Mouse (Mus musculus) intestine, embryonic 15.5 days (tissue): ENCODE results near the gene Sbf2. TPM values are rescaled to one million over a fixed set of nuclear protein-coding genes. Genes with fewer than 3 reads are reported as not detected.
"Not testable (repeated sequence)": the region's sequence is repeated elsewhere in the genome, so short reads cannot be mapped to it uniquely, and the experiment has no call there.

ENCODE experiments used
- ATAC-seq: fragments of 200-750 bp; cut with Nextera tagmentation; 2 replicates; pipeline ENCODE4 v1.8.0; 2017; ENCODE audit warnings: moderate TSS enrichment, moderate library complexity
- H3K27ac ChIP-seq: fragments of 300-500 bp; sonication (generic); 2 replicates; pipeline ENCODE4 v1.5.1; 2015; ENCODE audit warnings: mild to moderate bottlenecking, inconsistent platforms
- H3K27me3 ChIP-seq: fragments of 300-500 bp; sonication (generic); replicated peaks from 2 replicates; pipeline ENCODE4 v1.6.1; 2015; ENCODE audit warnings: inconsistent platforms
- H3K36me3 ChIP-seq: fragments of 300-500 bp; sonication (generic); 2 replicates; pipeline ENCODE4 v1.6.1; 2015; ENCODE audit warnings: inconsistent platforms
- H3K4me1 ChIP-seq: fragments of 300-500 bp; sonication (generic); replicated peaks from 2 replicates; pipeline ENCODE4 v1.6.1; 2015; ENCODE audit warnings: inconsistent platforms
- H3K4me2 ChIP-seq: fragments of 300-500 bp; sonication (generic); replicated peaks from 2 replicates; pipeline ENCODE4 v1.6.1; 2015; ENCODE audit warnings: mild to moderate bottlenecking, inconsistent platforms
- H3K4me3 ChIP-seq: fragments of 300-500 bp; sonication (generic); replicated peaks from 2 replicates; pipeline ENCODE4 v1.5.1; 2015; ENCODE audit warnings: inconsistent platforms
- H3K9ac ChIP-seq: fragments of 300-500 bp; sonication (generic); 2 replicates; pipeline ENCODE4 v1.6.1; 2015; ENCODE audit warnings: inconsistent platforms
- H3K9me3 ChIP-seq: fragments of 300-500 bp; sonication (generic); 2 replicates; pipeline ENCODE4 v1.6.1; 2016; ENCODE audit warnings: inconsistent platforms
- WGBS: fragments of 180-500 bp; shearing (Covaris S2); methylation state at CpG from one replicate; pipeline ENCODE4 v1.1.7; 2015; 5-methylcytosine and 5-hydroxymethylcytosine counted together
- polyA plus RNA-seq: library from polyadenylated mRNA; unstranded; fragments of >200 nt; fragmentation: Nextera tagmentation; extraction: Ambion mirVana; gene quantifications from 2 replicates; pipeline ENCODE4 v1.2.1, GENCODE M21; 2015

The Sbf2 gene
- polyA plus RNA-seq, 1 experiment from 2014 or later: 33.7 TPM

DNA sequence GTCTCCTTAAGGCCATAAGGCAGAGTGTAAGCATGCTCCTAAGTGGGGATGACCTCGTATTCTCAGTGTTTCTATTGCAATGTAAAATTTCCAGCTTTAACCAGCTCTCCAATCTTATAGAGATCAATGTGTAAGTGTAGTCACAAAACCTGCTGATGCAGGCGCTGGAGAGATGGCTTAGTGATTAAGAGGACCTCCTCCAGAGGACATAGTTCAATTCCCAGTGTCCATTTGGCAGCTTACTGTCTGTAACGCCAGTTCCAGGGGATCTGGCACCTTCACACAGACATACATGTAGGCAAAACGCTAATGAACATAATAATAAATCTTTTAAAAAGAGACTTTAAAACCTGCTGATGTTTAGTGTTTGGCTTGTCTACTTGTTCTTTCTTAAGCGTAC lies 200.4 kb downstream of the Sbf2 start:
- H3K27ac ChIP-seq: no peak overlapping the region
- WGBS: 87% methylated on average over 5 of the region's 5 CpGs
- H3K9ac ChIP-seq: no peak overlapping the region

GRCm38 (mm10) chr7:110402092-110402491 lies 212.6 kb downstream of the Sbf2 start:
- no peak overlapping the region for H3K27ac ChIP-seq
- 61% methylated on average over 1 of the region's 1 CpGs for whole genome bisulfite sequencing
- no peak overlapping the region for H3K4me2 ChIP-seq
- no peaks in the 10 kb centered on the region for H3K4me1 ChIP-seq
- H3K9ac ChIP-seq: no peak overlapping the region
- no peaks in the 10 kb centered on the region for H3K27me3 ChIP-seq
- H3K36me3 ChIP-seq: 0 out of 2 replicates have a peak, but pooled peaks cover 2% of the 10 kb centered on the region
- no peak for ATAC-seq
- no peaks in the 10 kb centered on the region for H3K9me3 ChIP-seq
- H3K4me3 ChIP-seq: no peak overlapping the region

More for the DNA sequence above, 200.4 kb downstream of the Sbf2 start:
- Histone ChIP-seq H3K4me1 (no peaks in the 10 kb centered on the region), H3K36me3 (no peaks in the 10 kb centered on the region), H3K27me3 (no peaks in the 10 kb centered on the region), H3K9me3 (no peaks in the 10 kb centered on the region), H3K4me3 (no peak overlapping the region), H3K4me2 (no peak overlapping the region)
- ATAC-seq: no peak

- no peaks in the 10 kb centered on the region for H3K36me3 ChIP-seq
- no peak overlapping the region for H3K9ac ChIP-seq
- ATAC-seq: no peak
- WGBS: 53% methylated on average over 6 of the region's 6 CpGs
- H3K27me3 ChIP-seq: no peaks in the 10 kb centered on the region
- no peak overlapping the region for H3K4me2 ChIP-seq
- no peaks in the 10 kb centered on the region for H3K4me1 ChIP-seq
- no peaks in the 10 kb centered on the region for H3K9me3 ChIP-seq
- no peak overlapping the region for H3K4me3 ChIP-seq
- H3K27ac ChIP-seq: no peak overlapping the region
These were observed 222.1 kb downstream of the Sbf2 start for GRCm38 (mm10) chr7:110392576-110392975.

GRCm38 (mm10) chr7:110391632-110392031 lies 223.1 kb downstream of the Sbf2 start:
- 92% methylated on average over 2 of the region's 2 CpGs for WGBS
- Histone ChIP-seq H3K36me3 (no peaks in the 10 kb centered on the region), H3K27me3 (no peaks in the 10 kb centered on the region), H3K4me2 (no peak overlapping the region), H3K27ac (no peak overlapping the region), H3K9me3 (no peaks in the 10 kb centered on the region), H3K9ac (no peak overlapping the region), H3K4me3 (no peak overlapping the region), H3K4me1 (no peaks in the 10 kb centered on the region)
- no peak for ATAC-seq

DNA sequence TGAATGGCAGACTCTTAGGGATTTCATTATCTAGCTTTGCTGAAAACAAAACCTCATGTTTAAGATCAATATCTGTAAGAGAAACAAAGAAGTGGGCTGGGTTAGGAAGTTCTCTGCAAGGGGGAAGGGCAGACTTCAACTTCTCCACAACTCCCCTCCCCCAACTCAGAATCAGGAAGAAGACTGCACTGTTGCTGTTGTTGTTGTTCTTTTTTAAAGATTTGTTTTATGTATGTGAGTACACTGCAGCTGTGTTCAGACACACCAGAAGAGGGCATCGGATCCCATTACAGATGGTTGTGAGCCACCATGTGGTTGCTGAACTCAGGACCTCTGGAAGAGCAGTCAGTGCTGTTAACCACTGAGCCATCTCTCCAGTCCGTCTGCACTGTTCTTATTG lies 225.8 kb downstream of the Sbf2 start:
- H3K36me3 ChIP-seq, H3K4me1 ChIP-seq, H3K4me3 ChIP-seq, ATAC-seq, H3K4me2 ChIP-seq, H3K9me3 ChIP-seq, H3K27me3 ChIP-seq, H3K9ac ChIP-seq, H3K27ac ChIP-seq: not testable (repeated sequence)
- 70% methylated on average over 2 of the region's 2 CpGs for WGBS

GRCm38 (mm10) chr7:110387565-110387964 lies 227.2 kb downstream of the Sbf2 start:
- ATAC-seq: no peak
- Histone ChIP-seq H3K4me3 (no peak overlapping the region), H3K4me1 (no peaks in the 10 kb centered on the region), H3K36me3 (no peaks in the 10 kb centered on the region), H3K27me3 (no peaks in the 10 kb centered on the region), H3K9ac (no peak overlapping the region), H3K9me3 (no peaks in the 10 kb centered on the region), H3K4me2 (no peak overlapping the region), H3K27ac (no peak overlapping the region)
- 64% methylated on average over 2 of the region's 2 CpGs for WGBS

DNA sequence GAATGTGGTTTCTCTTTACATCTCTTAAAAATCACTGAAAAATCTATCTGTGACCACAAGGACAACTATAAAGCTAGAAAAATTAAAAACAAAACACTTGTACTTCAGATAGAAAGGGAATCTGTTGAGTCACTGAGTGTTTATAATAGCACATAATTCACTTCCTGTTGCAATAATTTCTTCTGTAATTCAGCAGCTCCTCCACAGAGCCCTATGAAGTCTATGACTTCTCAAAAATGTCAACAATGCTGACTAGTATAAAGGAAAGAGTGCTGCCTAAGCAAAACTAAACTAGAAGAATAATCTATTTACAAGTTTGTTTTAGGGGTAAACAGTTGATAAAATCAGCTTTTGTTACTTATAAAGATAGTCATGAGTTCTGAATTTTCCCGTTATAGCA lies 229.2 kb downstream of the Sbf2 start:
- Histone ChIP-seq H3K27me3 (no peaks in the 10 kb centered on the region), H3K4me2 (no peak overlapping the region), H3K9ac (no peak overlapping the region), H3K27ac (no peak overlapping the region), H3K4me1 (no peaks in the 10 kb centered on the region), H3K36me3 (no peaks in the 10 kb centered on the region), H3K4me3 (no peak overlapping the region), H3K9me3 (no peaks in the 10 kb centered on the region)
- no peak for ATAC-seq
- WGBS: 85% methylated on average over 1 of the region's 1 CpGs

DNA sequence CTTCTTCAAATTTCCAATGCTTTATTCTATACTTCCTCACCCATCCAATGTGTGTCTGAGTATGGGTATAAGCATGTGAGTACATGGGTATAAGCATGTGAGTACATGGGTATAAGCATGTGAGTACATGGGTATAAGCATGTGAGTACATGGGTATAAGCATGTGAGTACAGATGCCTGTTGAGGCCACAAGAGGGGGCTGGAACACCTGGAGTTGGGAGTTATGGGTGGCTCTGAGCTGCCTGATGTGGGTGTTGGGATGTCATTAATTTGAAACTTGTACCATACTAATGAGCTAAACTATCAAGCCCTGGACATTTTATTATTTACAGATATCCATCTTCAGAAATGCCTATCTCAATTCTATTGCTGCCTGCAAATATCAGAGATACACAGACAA lies 230.4 kb downstream of the Sbf2 start:
- H3K27me3 ChIP-seq: no peaks in the 10 kb centered on the region
- H3K4me3 ChIP-seq: no peak overlapping the region
- H3K27ac ChIP-seq: no peak overlapping the region
- no peak overlapping the region for H3K4me2 ChIP-seq
- H3K36me3 ChIP-seq: no peaks in the 10 kb centered on the region
- H3K9me3 ChIP-seq: no peaks in the 10 kb centered on the region
- no peak overlapping the region for H3K9ac ChIP-seq
- no peaks in the 10 kb centered on the region for H3K4me1 ChIP-seq
- no peak for ATAC-seq

- Histone ChIP-seq H3K27ac (no peak overlapping the region), H3K9me3 (no peaks in the 10 kb centered on the region), H3K27me3 (no peaks in the 10 kb centered on the region), H3K4me1 (no peaks in the 10 kb centered on the region), H3K36me3 (no peaks in the 10 kb centered on the region), H3K9ac (no peak overlapping the region), H3K4me3 (no peak overlapping the region), H3K4me2 (no peak overlapping the region)
- WGBS: 82% methylated on average over 3 of the region's 3 CpGs
- no peak for ATAC-seq
These were observed 233.1 kb downstream of the Sbf2 start for GRCm38 (mm10) chr7:110381625-110382024.

DNA sequence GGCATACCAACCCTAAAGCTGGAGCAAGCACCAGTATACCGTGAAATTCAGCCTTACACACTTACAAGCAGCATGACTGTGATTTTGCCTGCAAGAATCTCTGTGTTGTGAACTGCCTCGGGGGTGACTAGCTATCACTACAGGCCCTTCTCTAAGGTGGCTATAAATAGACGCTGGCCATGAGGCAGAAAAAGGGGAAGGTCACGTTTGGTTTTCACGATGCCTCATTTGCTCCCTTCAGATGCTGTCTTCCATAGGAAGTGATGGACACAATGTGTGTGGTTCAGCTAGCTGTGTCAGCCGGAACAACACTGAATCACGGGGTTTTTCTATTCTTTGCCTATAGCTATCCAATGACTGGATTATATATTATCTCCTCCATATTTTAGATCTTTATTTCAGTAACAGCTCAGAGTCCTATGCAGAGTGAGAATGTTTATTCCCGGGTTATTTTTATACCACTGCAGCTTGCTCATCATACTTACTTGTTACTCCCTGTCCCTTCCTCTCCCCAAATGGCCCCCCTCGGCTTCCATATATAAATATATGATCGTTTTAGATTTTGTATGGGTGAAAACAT lies 235.3 kb downstream of the Sbf2 start:
- no peak overlapping the region for H3K9ac ChIP-seq
- no peak overlapping the region for H3K4me3 ChIP-seq
- H3K9me3 ChIP-seq: no peaks in the 10 kb centered on the region
- no peaks in the 10 kb centered on the region for H3K27me3 ChIP-seq
- H3K4me1 ChIP-seq: no peaks in the 10 kb centered on the region
- no peak for ATAC-seq
- 71% methylated on average over 10 of the region's 10 CpGs for WGBS
- H3K27ac ChIP-seq: no peak overlapping the region
- no peak overlapping the region for H3K4me2 ChIP-seq
- 0 out of 2 replicates have a peak, but pooled peaks cover 3% of the 10 kb centered on the region for H3K36me3 ChIP-seq

- Histone ChIP-seq H3K27me3 (no peaks in the 10 kb centered on the region), H3K27ac (no peak overlapping the region), H3K9ac (no peak overlapping the region), H3K4me1 (no peaks in the 10 kb centered on the region), H3K4me3 (no peak overlapping the region), H3K9me3 (no peaks in the 10 kb centered on the region), H3K36me3 (peaks cover 13% of the 10 kb centered on the region), H3K4me2 (no peak overlapping the region)
- 66% methylated on average over 4 of the region's 4 CpGs for WGBS
- ATAC-seq: no peak
These were observed 242.2 kb downstream of the Sbf2 start for GRCm38 (mm10) chr7:110372529-110372928.

DNA sequence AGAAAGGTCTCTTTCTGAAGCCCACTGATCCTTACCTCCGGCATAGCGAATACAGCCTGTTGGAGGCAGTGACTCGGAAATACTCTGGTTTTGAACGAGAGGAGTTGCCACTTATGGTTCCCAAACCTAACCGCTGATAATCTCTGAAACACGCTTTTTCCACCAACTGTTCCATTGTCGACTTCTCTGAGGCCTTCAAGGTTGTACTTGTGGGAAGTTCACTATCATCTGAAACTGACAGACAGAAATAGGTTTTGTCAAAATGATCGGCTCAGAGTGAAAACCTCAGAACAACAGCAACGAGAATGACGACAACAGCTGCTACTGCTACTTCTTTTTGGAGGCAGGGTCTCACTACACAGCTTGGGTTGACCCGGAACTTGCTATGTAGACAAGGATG lies 252.7 kb downstream of the Sbf2 start:
- no peaks in the 10 kb centered on the region for H3K4me1 ChIP-seq
- 91% methylated on average over 11 of the region's 11 CpGs for WGBS

DNA sequence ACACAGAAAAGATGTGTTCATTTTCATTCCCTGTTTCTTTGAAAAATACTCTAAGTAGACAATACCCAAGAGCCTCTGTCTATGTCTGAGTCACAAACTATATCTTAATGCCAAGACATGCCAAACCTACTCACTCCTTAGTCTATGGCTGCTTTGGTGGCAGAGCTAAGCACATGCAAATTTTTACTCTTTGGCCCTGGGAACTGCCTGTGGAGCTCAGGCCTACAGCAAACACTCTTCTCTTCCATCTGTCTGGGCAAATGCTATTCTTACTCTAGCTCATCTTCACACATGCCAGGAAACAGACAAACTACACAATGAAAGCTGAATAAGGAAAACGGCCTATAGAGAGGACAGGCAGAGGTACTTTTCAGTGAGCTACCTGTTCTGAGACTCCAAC lies 253.2 kb downstream of the Sbf2 start:
- no peaks in the 10 kb centered on the region for H3K4me1 ChIP-seq
- 88% methylated on average over 1 of the region's 1 CpGs for WGBS
- no peak overlapping the region for H3K27ac ChIP-seq
- no peaks in the 10 kb centered on the region for H3K9me3 ChIP-seq
- no peak overlapping the region for H3K4me2 ChIP-seq
- no peak overlapping the region for H3K4me3 ChIP-seq
- peaks cover 4% of the 10 kb centered on the region; the same call in 1 of the 2 replicates for H3K36me3 ChIP-seq
- no peaks in the 10 kb centered on the region for H3K27me3 ChIP-seq
- ATAC-seq: no peak
- H3K9ac ChIP-seq: no peak overlapping the region

More for the DNA sequence above, 252.7 kb downstream of the Sbf2 start:
- no peak overlapping the region for H3K4me2 ChIP-seq
- H3K4me3 ChIP-seq: no peak overlapping the region
- H3K36me3 ChIP-seq: peaks cover 5% of the 10 kb centered on the region
- no peak overlapping the region for H3K9ac ChIP-seq
- H3K9me3 ChIP-seq: no peaks in the 10 kb centered on the region
- H3K27ac ChIP-seq: no peak overlapping the region
- H3K27me3 ChIP-seq: no peaks in the 10 kb centered on the region
- no peak for ATAC-seq
